Mouse (Mus musculus) bone marrow macrophage, adult 2 months (primary cell): Measurements from ENCODE around the gene Cetn3.

Experiments
- CTCF ChIP-seq: IDR thresholded peaks from 2 replicates; pipeline ENCODE4 v1.5.1; 2012; ENCODE audit warnings: low read depth, mild to moderate bottlenecking, low read length, moderate library complexity
- POLR2A ChIP-seq: IDR thresholded peaks from 2 replicates; pipeline ENCODE4 v1.6.1; 2012; ENCODE audit warnings: mild to moderate bottlenecking, low read depth, low read length, borderline replicate concordance

GRCm38 (mm10) chr13:81842278-81842677 lies 59.4 kb downstream of the Cetn3 start:
- TF ChIP-seq CTCF (no peak), POLR2A (no peak)
